Mouse (Mus musculus) hindbrain, postnatal 0 days (tissue): ENCODE data around the gene Hdac4. TPM values are rescaled to one million over a fixed set of nuclear protein-coding genes. Genes with fewer than 3 reads are reported as not detected.

ENCODE experiments used
- ATAC-seq: fragments of 200-750 bp; cut with Nextera tagmentation; 2 replicates; pipeline ENCODE4 v1.8.0; 2017; ENCODE audit warnings: mild to moderate bottlenecking, moderate TSS enrichment, moderate library complexity
- DNase-seq: peaks from one replicate; pipeline ENCODE4 v3.0.0-alpha.2; 2015; ENCODE audit warnings: low spot score
- H3K27ac ChIP-seq: fragments of 300-500 bp; sonication (generic); 2 replicates; pipeline ENCODE4 v1.5.1; 2014; ENCODE audit warnings: mild to moderate bottlenecking
- H3K27me3 ChIP-seq: fragments of 300-500 bp; sonication (generic); 2 replicates; pipeline ENCODE4 v1.6.1; 2014; ENCODE audit warnings: low read length, mixed read lengths; ENCODE audit not compliant: insufficient read depth
- H3K36me3 ChIP-seq: fragments of 300-500 bp; sonication (generic); 2 replicates; pipeline ENCODE4 v1.6.1; 2014; ENCODE audit warnings: low read length, mixed read lengths; ENCODE audit not compliant: insufficient read depth
- H3K4me1 ChIP-seq: fragments of 300-500 bp; sonication (generic); 2 replicates; pipeline ENCODE4 v1.6.1; 2014; ENCODE audit warnings: antibody characterized with exemption, low read length, mixed read lengths; ENCODE audit not compliant: insufficient read depth
- H3K4me2 ChIP-seq: fragments of 300-500 bp; sonication (generic); 2 replicates; pipeline ENCODE4 v1.6.1; 2014; ENCODE audit warnings: low read depth, mild to moderate bottlenecking, low read length, moderate library complexity, mixed read lengths
- H3K4me3 ChIP-seq: fragments of 300-500 bp; sonication (generic); 2 replicates; pipeline ENCODE4 v1.5.1; 2014; ENCODE audit warnings: low read length
- H3K9ac ChIP-seq: fragments of 300-500 bp; sonication (generic); replicated peaks from 2 replicates; pipeline ENCODE4 v1.6.1; 2014; ENCODE audit warnings: mild to moderate bottlenecking, low read length, moderate library complexity, mixed read lengths
- H3K9me3 ChIP-seq: fragments of 300-500 bp; sonication (generic); 2 replicates; pipeline ENCODE4 v1.6.1; 2016; ENCODE audit warnings: low read length, mixed read lengths
- CTCF ChIP-seq: IDR thresholded peaks from 2 replicates; pipeline ENCODE4 v1.5.1; 2016; ENCODE audit warnings: antibody characterized with exemption, control low read depth, low read depth
- WGBS: fragments of 180-500 bp; shearing (Covaris S2); extraction: QIAGEN DNeasy Blood & Tissue Kit; methylation state at CpG from one replicate; pipeline ENCODE4 v1.1.7; 2014; 5-methylcytosine and 5-hydroxymethylcytosine counted together
- polyA plus RNA-seq: library from polyadenylated mRNA; unstranded; fragments of >200 nt; fragmentation: Nextera tagmentation; extraction: Ambion mirVana; gene quantifications from 2 replicates; pipeline ENCODE4 v1.2.1, GENCODE M21; 2015
- total RNA-seq: library from RNA; depleted of rRNA; stranded (reverse); fragments of >200 nt; gene quantifications from 2 replicates; pipeline ENCODE4 v1.2.3, GENCODE M21; 2014

Hdac4 gene
- total and polyA plus RNA-seq, 2 experiments from 2014 or later, result 20.2 to 67.9 TPM

GRCm38 (mm10) chr1:91914648-91915047 lies 280.9 kb downstream of the Hdac4 start:
- TF ChIP-seq CTCF, result no peak
- Histone ChIP-seq H3K27ac (no peak overlapping the region), H3K4me1 (no peaks in the 10 kb centered on the region), H3K4me2 (no peak overlapping the region), H3K27me3 (no peaks in the 10 kb centered on the region), H3K4me3 (no peak overlapping the region), H3K9me3 (no peaks in the 10 kb centered on the region), H3K9ac (no peak overlapping the region), H3K36me3 (no peaks in the 10 kb centered on the region)
- WGBS, result 53% methylated on average over 3 of the region's 3 CpGs
- DNase-seq, result peak; percentile 23
- no peak for ATAC-seq

- Histone ChIP-seq H3K4me2 (no peak overlapping the region), H3K9me3 (no peaks in the 10 kb centered on the region), H3K36me3 (no peaks in the 10 kb centered on the region), H3K4me1 (no peaks in the 10 kb centered on the region), H3K9ac (no peak overlapping the region), H3K4me3 (no peak overlapping the region), H3K27me3 (no peaks in the 10 kb centered on the region), H3K27ac (no peak overlapping the region)
- TF ChIP-seq CTCF, result peak; percentile 73
- ATAC-seq (no peak), DNase-seq (peak; percentile 48)
- WGBS, result 50% methylated on average over 6 of the region's 6 CpGs
Observed at GRCm38 (mm10) chr1:91913850-91914249, 281.6 kb downstream of the Hdac4 start.

DNA sequence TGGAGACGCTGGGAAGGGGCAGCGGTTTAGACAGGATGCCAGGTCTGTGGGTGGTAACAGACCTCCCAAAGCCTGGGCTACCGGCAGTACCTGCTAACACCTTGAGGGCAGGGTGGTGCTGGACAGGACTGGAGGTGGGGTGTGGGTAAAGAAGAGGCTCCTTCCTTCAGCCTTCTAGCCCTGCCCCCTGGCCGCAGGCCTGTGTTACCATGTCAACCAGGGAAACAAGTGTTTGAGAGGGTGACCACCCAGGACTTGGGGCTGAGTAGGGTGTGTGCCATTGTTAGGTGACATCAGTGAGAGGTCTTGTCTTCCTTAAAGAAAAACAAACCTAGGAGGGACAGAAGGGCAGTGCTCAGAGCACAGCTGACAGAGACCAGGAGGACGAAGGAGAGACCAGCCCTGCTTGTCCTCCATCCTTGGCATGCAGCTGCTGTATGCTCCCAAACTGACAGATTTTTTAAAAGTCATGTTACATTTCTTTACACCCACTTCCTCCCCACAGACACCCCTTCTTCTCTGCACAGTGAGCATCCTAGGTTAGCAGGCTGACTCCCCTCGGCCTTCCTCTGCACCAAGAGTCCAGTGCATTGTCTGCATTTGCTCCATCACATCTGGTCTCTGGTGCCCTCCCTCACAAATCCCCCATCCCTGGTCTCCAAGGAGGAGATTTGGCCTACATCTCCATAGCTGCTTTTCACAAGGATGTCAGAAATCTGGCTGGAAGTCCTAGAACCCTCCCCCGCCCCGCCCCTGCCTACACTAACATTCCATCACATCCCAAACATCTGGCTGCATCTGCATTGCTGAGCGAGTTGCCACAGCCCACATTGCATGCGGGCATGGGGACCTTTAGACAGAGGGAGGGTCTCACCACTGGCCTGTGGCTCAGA lies 283.0 kb downstream of the Hdac4 start:
- H3K27me3 ChIP-seq, result no peaks in the 10 kb centered on the region
- no peak for TF ChIP-seq CTCF
- H3K4me3 ChIP-seq, result no peak overlapping the region
- no peak overlapping the region for H3K27ac ChIP-seq
- H3K4me2 ChIP-seq, result no peak overlapping the region
- no peaks in the 10 kb centered on the region for H3K36me3 ChIP-seq
- 59% methylated on average over 10 of the region's 10 CpGs for WGBS
- H3K9me3 ChIP-seq, result no peaks in the 10 kb centered on the region
- H3K9ac ChIP-seq, result no peak overlapping the region
- no peaks in the 10 kb centered on the region for H3K4me1 ChIP-seq
- DNase-seq (no peak), ATAC-seq (no peak)

DNA sequence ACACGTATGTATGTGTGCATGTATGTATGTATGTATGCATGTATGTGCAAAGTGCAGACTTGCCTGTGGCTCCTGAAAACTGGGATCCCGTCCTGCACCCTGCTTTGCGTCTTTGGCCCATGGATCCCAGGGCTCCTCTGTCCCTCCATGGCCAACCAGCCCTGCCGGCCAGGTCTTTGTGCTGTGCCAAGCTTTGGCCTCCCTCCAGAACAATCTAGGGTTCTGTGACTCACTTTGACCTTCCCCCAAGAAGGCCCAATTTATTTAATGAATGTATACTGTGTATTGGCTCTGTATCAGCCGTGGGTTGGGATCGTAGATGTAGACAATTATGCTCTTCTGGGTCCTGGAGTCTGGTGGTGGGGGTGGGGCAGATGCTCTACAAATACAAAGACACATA lies 290.2 kb downstream of the Hdac4 start:
- no peaks in the 10 kb centered on the region for H3K9me3 ChIP-seq
- TF ChIP-seq CTCF, result no peak
- no peaks in the 10 kb centered on the region for H3K27me3 ChIP-seq
- DNase-seq (no peak), ATAC-seq (no peak)
- H3K27ac ChIP-seq, result no peak overlapping the region
- no peaks in the 10 kb centered on the region for H3K4me1 ChIP-seq
- WGBS, result 71% methylated on average over 6 of the region's 6 CpGs
- H3K36me3 ChIP-seq, result no peaks in the 10 kb centered on the region
- no peak overlapping the region for H3K4me3 ChIP-seq
- H3K4me2 ChIP-seq, result no peak overlapping the region
- no peak overlapping the region for H3K9ac ChIP-seq

GRCm38 (mm10) chr1:91903241-91903981 lies 292.1 kb downstream of the Hdac4 start:
- Histone ChIP-seq H3K27ac (no peak overlapping the region), H3K4me1 (no peaks in the 10 kb centered on the region), H3K9me3 (no peaks in the 10 kb centered on the region), H3K4me2 (no peak overlapping the region), H3K4me3 (no peak overlapping the region), H3K36me3 (no peaks in the 10 kb centered on the region), H3K27me3 (no peaks in the 10 kb centered on the region), H3K9ac (no peak overlapping the region)
- 35% methylated on average over 8 of the region's 8 CpGs for WGBS
- DNase-seq (peak; percentile 52), ATAC-seq (0 out of 2 replicates have a peak, but pooled peaks have one; percentile 41)
- no peak for TF ChIP-seq CTCF

DNA sequence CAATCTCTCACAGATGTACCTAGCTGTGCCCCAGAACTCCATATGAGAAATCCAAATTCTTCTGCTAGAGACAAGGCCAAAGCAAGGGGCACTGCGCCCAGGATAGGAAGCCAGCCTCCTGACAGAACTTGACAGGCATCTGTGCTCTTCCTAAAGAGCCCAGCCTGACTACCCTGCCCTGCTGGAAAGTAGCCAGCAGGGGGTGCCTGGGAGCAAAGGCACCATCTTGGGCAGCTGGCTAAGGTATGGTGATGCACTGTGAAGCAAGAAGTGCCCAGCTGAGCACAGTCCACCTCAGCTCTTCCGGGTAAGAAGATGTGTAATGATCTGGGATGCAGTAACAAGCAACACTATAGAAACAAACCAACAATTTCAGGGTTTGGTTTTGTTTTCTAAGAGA lies 298.4 kb downstream of the Hdac4 start:
- DNase-seq, result no peak
- WGBS, result 84% methylated on average over 2 of the region's 2 CpGs
- no peaks in the 10 kb centered on the region for H3K9me3 ChIP-seq
- H3K9ac ChIP-seq, result no peak overlapping the region
- no peak overlapping the region for H3K4me2 ChIP-seq
- H3K27ac ChIP-seq, result no peak overlapping the region
- H3K36me3 ChIP-seq, result no peaks in the 10 kb centered on the region
- ATAC-seq, result no peak
- no peaks in the 10 kb centered on the region for H3K27me3 ChIP-seq
- no peak overlapping the region for H3K4me3 ChIP-seq
- TF ChIP-seq CTCF, result no peak
- no peaks in the 10 kb centered on the region for H3K4me1 ChIP-seq
